Comparison of ENCODE assay signal across 30 mouse cellular contexts in genomic region chr15:22338941-22339340, GRCm38 (mm10).
DNase-seq lines count a peak whose midpoint lies in the region; ATAC-seq and TF ChIP-seq lines count a peak whose summit lies in the region.
"Had no signal": no experiment of that assay in that cellular context is flagged by ENCODE, and none has a peak within 500 bp of the region (broad histone marks: within the 10 kb centered on the region; RNA-seq: fewer than 3 reads in every experiment).

No protein-coding gene starts in this region.

- peak; percentile 74 for DNase-seq in 3T3-L1 (ENCODE audit: low read depth, low spot score)
- peak; percentile 1 for DNase-seq in embryo, embryonic 10.5 days (ENCODE audit: low spot score)
- no peak for DNase-seq in kidney, postnatal 14 days
- no peak for DNase-seq in layer of hippocampus, postnatal 25 days (ENCODE audit: extremely low spot score in 1 of 2, low spot score in 1 of 2)
- DNase-seq: adrenal gland, postnatal 10 days; adrenal gland, postnatal 36 days; cerebellum, adult 18-20 months; cerebellum, adult 9-10 months; cerebellum, postnatal 25 days; gastrocnemius, postnatal 25 days; heart, adult 18-20 months; heart, postnatal 14 days; heart, postnatal 4 days; kidney, adult 18-20 months had no signal

- TF ChIP-seq CTCF in C2C12 (IDR thresholded peaks at IDR 0.05; ENCODE audit: control insufficient read depth, insufficient read depth, insufficient read length): no peak
- no peak for TF ChIP-seq CTCF in embryonic fibroblast, embryonic 13.5 days (IDR thresholded peaks at IDR 0.05; ENCODE audit: borderline replicate concordance, insufficient read depth, low read length)

- H3K4me3 ChIP-seq in C2C12 (ENCODE audit: insufficient read depth, poor library complexity, severe bottlenecking): no peak overlapping the region
- no peak overlapping the region for H3K4me3 ChIP-seq in embryonic fibroblast, embryonic 13.5 days (ENCODE audit: insufficient read depth, low read length)
- H3K4me3 ChIP-seq: embryonic facial prominence, embryonic 12.5 days; embryonic facial prominence, embryonic 15.5 days; erythroblast, embryonic 14.5 days; forebrain, embryonic 12.5 days; forebrain, embryonic 15.5 days; heart, embryonic 10.5 days; heart, embryonic 13.5 days had no signal

- no peak overlapping the region for H3ac ChIP-seq in C2C12 (ENCODE audit: control insufficient read depth, insufficient read length, low read depth)

- peak overlapping the region; percentile 49 for H3K27ac ChIP-seq in embryonic fibroblast, embryonic 13.5 days (ENCODE audit: insufficient read depth, low read length)
- H3K27ac ChIP-seq: embryonic facial prominence, embryonic 12.5 days; embryonic facial prominence, embryonic 15.5 days; forebrain, embryonic 12.5 days; forebrain, embryonic 15.5 days; heart, embryonic 10.5 days; heart, embryonic 13.5 days; hindbrain, embryonic 14.5 days; hindbrain, postnatal 0 days had no signal

- H3K27me3 ChIP-seq in C2C12 (ENCODE audit: control insufficient read depth, insufficient read depth, insufficient read length): no peaks in the 10 kb centered on the region
- H3K27me3 ChIP-seq: CH12.LX; embryonic facial prominence, embryonic 12.5 days; embryonic facial prominence, embryonic 15.5 days; forebrain, embryonic 12.5 days; forebrain, embryonic 15.5 days; heart, embryonic 13.5 days had no signal

- H3K36me3 ChIP-seq in C2C12 (ENCODE audit: control insufficient read depth, insufficient read depth): no peaks in the 10 kb centered on the region
- H3K36me3 ChIP-seq: embryonic facial prominence, embryonic 12.5 days; embryonic facial prominence, embryonic 15.5 days; forebrain, embryonic 12.5 days; forebrain, embryonic 15.5 days; G1E; heart, embryonic 10.5 days; heart, embryonic 13.5 days had no signal

- no peak for TF ChIP-seq POLR2A in embryonic fibroblast, embryonic 13.5 days (IDR thresholded peaks at IDR 0.05; ENCODE audit: low read depth, low read length)

- H3K4me1 ChIP-seq in embryonic fibroblast, embryonic 13.5 days (ENCODE audit: control insufficient read depth, insufficient read depth, low read length): peaks cover 2% of the 10 kb centered on the region; the same call in 1 of the 2 replicates
- H3K4me1 ChIP-seq: embryonic facial prominence, embryonic 12.5 days; embryonic facial prominence, embryonic 15.5 days; forebrain, embryonic 12.5 days; forebrain, embryonic 15.5 days; heart, embryonic 10.5 days; heart, embryonic 13.5 days had no signal

- no peaks in the 10 kb centered on the region for H3K79me3 ChIP-seq in C2C12 (ENCODE audit: low read depth)

- no peaks in the 10 kb centered on the region for H3K79me2 ChIP-seq in C2C12 (ENCODE audit: control insufficient read depth, insufficient read depth)

- no peak for ATAC-seq in activated CD4-positive, CD25-positive, alpha-beta regulatory T cell, adult 4 months
- ATAC-seq: forebrain, embryonic 15.5 days; hindbrain, postnatal 0 days; inflammation-experienced regulatory T-cells, adult 6 months; intestine, embryonic 16.5 days had no signal

TF ChIP-seq in C2C12, 6 proteins besides CTCF, POLR2A, EP300 and RAD21:
- TF ChIP-seq MYOG (IDR thresholded peaks at IDR 0.05; ENCODE audit: control insufficient read depth, extremely low read depth, insufficient read length) (no peak), USF1 (IDR thresholded peaks at IDR 0.05; ENCODE audit: low read depth) (no peak), CEBPB (IDR thresholded peaks at IDR 0.05; ENCODE audit: low read depth) (no peak), FOSL1 (IDR thresholded peaks at IDR 0.05; ENCODE audit: insufficient read depth, low read length, poor library complexity, severe bottlenecking) (peak; percentile 5), MYOD1 (IDR thresholded peaks at IDR 0.05; ENCODE audit: control insufficient read depth, insufficient read length, low read depth) (no peak), MAX (IDR thresholded peaks at IDR 0.05) (no peak)

Comparison
In these comparisons a context has a peak if more than half of its experiments do, and no peak if none do; other contexts are left out.
1. DNase-seq: peak in 3T3-L1 (single experiment) and embryo, embryonic 10.5 days (single experiment); none in kidney, postnatal 14 days (single experiment) and layer of hippocampus, postnatal 25 days (0 of 2).